Mouse (Mus musculus) CH12F3 (cell line): ENCODE results near the gene Nudt8.
"Not testable (repeated sequence)": the region's sequence is repeated elsewhere in the genome, so short reads cannot be mapped to it uniquely, and the experiment has no call there.

Experiments
- in situ Hi-C: fragments of 300-500 bp; cut with MboI; formaldehyde crosslinking; loops from 2 replicates; pipeline ENCODE4 v1.14.3; 2020; ENCODE audit warnings: low sequenced_read_pairs

Gene Nudt8

DNA sequence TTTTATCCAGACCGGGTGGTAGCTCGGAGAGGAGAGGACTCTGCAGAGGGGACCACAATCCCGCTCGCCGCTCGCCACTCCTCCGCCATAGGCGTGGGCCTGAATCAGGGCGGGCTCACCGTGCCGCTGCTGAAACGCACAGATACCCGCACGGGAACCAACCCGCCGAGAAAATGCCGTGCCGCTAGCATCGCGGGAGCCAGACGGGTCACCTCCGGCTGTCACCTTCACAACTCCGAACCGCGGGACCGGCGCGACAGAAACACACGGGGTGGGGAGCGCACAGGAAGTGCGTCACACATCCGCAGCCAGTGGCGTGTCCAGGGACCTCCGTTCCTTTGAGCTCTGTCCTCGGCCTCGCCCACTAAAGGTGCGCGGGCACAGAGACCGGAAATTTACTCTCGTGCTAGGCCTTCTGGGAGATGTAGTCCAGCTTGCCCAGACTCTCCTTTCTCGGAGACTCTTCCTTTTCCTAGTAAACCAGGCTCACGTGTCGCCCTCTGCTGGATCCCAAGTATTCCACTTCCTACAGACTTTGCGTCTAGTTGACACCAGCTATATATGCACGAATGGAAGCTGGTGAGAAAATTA lies 12.1 kb downstream of the Nudt8 start, which contains the start of gene Ndufv1:
Gene Ndufv1 (minus strand): TSS at position 375 of the 591 bp plus-strand sequence.
- in situ Hi-C loops = no loop called here

- in situ Hi-C loops = no loop called here
Observed at GRCm38 (mm10) chr19:4013066-4013465, 12.7 kb downstream of the Nudt8 start.

GRCm38 (mm10) chr19:4014802-4015201 lies 14.4 kb downstream of the Nudt8 start:
- in situ Hi-C loops = no loop called here

DNA sequence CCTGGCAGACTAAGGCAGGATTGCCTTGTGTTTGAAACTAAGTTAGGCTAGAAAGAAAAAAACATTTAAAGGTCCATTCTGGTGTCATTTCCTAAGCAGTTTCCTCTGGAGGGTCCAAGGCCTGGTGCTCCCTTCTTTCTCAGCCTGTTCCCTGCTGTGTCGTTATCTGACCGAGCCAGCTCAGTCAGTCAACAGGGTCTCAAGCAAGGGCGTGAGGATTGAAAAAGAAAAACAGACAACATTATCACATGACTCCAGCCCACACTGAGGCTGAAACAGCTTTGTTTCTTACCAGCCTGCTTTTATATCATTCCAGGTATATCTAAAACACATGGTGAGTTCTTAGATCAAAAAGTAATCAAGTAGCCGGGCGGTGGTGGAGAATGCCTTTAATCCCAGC lies 15.3 kb downstream of the Nudt8 start:
- in situ Hi-C loops = no loop called here

DNA sequence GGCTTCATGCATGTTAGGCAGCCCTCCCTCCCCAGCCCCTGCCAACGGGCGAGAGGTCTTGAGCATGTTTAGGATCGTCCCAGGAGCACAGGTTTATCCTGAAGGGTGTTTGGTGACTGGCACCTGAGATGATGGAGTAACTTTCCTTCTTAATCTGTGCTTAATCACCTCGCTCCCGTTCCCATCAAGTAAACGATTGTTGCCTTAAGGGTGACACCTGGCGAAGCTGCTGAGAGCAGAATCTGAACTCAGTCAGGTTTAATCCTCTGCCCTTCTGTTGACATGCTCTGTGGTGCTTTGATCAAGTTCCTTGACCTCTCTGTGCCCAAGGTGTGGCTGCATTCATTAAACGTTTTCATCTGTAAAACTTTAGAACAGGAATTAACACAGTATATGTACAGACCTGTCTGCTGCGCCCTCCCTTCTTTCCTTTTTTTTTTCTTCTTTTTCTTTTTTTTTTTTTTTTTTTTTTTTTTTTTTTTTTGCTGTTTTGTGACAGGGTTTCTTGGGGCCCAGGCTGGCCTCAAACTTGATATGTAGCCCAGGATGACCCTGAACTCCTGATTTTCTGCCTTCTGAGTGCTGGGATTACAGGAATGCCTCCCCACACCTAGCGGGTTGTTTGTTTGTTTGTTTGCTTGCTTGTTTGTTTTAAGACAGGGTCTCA lies 17.7 kb downstream of the Nudt8 start:
- in situ Hi-C loops = no loop called here

DNA sequence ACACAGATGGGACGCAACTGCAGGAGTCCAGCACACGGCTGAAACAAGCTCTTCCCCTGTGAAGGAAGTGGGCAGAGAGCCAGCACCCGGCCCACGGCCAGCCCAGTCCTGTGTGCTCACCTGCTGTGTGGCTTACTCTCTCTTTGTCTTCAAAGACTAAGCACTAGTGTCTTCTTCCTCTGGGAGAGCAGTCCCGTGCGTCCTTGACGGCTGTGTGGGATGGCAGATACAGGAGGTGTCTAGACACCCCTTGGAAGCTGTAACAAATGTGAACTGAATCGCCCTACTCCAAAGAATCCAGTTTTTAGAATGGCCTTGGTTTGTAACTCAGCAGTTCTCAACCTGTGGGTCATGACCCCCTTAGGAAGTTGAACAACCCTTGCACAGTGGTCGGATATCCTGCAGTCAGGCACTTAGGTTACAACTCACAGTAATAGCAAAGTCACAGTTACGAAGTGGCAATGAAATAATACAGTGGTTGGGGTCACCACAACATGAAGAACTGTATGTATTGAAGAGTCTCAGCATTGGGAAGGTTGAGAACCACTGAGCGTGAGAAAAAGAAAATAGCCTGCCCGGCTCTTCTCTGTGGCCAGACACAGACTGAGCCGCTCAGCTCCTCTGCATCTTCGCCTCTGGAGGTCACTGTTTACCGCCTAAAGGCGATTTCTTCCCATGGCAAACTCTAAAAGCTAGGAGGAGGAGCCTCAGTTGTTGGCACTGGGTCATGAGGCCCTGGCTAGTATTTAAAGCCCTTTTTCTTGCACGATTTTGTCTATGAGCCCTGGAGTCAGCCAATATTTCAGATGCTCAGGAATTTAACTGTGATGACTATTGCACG lies 18.6 kb downstream of the Nudt8 start:
- in situ Hi-C loops = no loop called here

- in situ Hi-C loops = no loop called here
Observed at GRCm38 (mm10) chr19:4023185-4023584, 22.8 kb downstream of the Nudt8 start.

DNA sequence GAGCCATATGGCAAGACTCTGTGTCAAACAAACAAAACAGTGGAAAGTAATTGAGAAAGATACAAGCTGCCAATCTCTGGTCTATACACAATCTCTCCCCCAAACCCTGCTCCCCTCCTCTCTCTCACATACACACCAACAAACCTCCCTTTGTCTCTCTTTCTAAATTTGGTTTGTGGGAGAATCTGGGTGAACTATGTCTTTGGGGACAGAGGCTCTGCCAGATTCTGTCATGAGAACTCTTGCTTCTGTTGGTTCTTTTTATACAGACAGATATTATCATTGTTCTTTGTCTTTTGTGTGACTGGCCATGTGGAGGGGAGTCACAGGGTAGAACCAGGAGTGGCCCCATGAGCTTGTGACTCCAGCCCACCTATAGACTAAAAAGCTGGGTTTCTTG lies 27.2 kb downstream of the Nudt8 start:
- in situ Hi-C loops = no loop called here

GRCm38 (mm10) chr19:4032668-4033067 lies 32.3 kb downstream of the Nudt8 start:
- in situ Hi-C loops = no loop called here

GRCm38 (mm10) chr19:4033298-4033697 lies 32.9 kb downstream of the Nudt8 start:
- in situ Hi-C loops = no loop called here

- in situ Hi-C loops = no loop called here
Observed at GRCm38 (mm10) chr19:4033742-4034141, 33.4 kb downstream of the Nudt8 start.

- in situ Hi-C loops = no loop called here
Observed at GRCm38 (mm10) chr19:4036327-4037045, 36.1 kb downstream of the Nudt8 start.

DNA sequence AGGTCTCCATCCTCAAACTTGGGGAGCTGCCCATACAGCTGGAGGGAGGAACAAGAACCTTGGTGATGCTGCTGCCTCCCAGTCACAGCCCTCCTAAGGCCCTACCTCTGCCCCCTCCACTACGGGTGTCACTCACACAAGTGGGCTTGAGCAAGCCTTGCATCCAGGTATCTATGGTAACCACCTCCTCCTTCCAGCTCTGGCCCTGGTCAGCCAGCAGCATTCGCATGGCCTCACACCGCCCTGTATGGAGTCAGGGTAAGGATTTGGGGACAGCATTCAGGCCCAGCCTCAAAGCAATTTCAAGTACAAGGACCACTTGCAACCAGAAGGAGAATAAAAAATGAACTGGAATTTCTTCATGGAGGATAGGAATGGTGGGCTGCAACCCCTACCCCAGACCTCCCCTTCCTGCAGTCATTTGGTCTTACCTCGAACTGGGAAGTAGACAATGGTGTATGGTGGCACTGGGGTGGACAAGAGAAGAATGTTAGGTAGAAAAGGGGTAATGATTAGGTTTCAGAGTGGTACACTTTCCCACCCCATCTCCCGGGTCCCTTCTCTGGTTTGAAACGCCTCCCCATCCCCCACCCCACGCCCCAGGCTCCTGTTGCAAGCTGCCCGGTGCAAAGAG lies 36.9 kb downstream of the Nudt8 start:
- in situ Hi-C loops = not testable (repeated sequence)

DNA sequence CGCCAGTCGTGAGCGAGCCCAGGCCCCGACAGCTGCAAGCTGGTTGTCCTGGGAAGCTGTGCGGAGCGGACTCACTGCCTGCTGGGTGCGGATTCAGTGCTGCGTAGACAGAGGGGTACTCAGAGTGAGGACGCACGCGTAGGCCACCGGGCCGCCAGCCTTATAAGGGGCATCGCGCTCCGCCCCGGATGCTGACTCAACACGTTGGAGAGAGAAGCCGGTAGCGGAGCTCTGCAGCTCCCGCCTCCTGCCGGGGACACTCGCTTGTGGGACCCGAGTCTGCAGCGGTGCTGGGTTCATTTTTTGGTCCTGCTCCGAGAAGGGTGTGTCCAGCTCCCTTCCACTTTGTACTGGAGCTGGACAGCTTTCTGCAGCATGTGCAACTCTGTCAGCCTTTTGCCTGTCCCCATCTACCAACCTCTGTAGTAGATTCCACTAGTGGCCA lies 37.4 kb downstream of the Nudt8 start, which contains the start of gene Gstp1:
Gene Gstp1 (minus strand): TSS at position 198 of the 445 bp plus-strand sequence.
- in situ Hi-C loops = no loop called here

DNA sequence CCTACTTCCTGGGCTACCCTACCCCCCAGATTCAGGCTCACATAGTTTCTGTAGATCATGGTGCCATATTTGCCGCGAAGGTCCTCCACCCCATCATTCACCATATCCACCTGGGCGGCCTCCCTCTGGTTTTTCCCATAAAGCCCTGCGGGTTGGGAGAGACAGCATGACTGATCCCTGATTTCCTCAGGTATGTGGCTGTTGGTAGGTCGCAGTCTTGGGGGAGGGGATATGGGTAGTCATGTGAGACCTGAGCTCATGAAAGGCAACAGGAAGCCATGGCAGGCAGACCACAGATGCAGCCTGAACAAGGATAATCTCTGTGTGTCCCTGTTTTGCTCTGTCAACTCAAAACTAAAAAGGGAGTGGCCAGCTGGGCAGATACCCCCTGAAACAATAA lies 40.6 kb downstream of the Nudt8 start:
- in situ Hi-C loops = not testable (repeated sequence)

DNA sequence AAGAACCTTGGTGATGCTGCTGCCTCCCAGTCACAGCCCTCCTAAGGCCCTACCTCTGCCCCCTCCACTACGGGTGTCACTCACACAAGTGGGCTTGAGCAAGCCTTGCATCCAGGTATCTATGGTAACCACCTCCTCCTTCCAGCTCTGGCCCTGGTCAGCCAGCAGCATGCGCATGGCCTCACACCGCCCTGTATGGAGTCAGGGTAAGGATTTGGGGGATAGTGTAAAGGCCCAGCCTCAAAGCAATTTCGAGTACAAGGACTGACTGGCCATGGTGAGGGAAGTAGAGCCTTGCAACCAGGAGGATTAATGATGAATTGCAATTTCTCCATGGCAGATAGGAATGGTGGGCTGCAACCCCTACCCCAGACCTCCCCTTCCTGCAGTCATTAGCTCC lies 41.1 kb downstream of the Nudt8 start:
- in situ Hi-C loops = not testable (repeated sequence)

- in situ Hi-C loops = no loop called here
Observed at GRCm38 (mm10) chr19:4042124-4042523, 41.7 kb downstream of the Nudt8 start.

GRCm38 (mm10) chr19:4044109-4044508 lies 43.7 kb downstream of the Nudt8 start:
- in situ Hi-C loops = not testable (repeated sequence)

GRCm38 (mm10) chr19:4045966-4046865 lies 45.8 kb downstream of the Nudt8 start, which contains the start of gene Gstp2:
Gstp2 (minus strand) TSS chr19:4046023.
- in situ Hi-C loops = no loop called here
